Mouse (Mus musculus) hindbrain, embryonic 10.5 days (tissue): ENCODE results near the gene Rnf220. TPM values are rescaled to one million over a fixed set of nuclear protein-coding genes. Genes with fewer than 3 reads are reported as not detected.
A peak's percentile ranks its signal among the peaks of the same experiment; 100 is the strongest.

ENCODE experiments used
- DNase-seq: peaks from one replicate; pipeline ENCODE4 v3.0.0-alpha.2; 2017; ENCODE audit warnings: low spot score
- H3K27ac ChIP-seq: fragments of 300-500 bp; sonication (generic); 2 replicates; pipeline ENCODE4 v1.5.1; 2016; ENCODE audit warnings: mild to moderate bottlenecking, moderate library complexity
- H3K27me3 ChIP-seq: fragments of 300-500 bp; sonication (generic); 2 replicates; pipeline ENCODE4 v1.6.1; 2016; ENCODE audit warnings: mild to moderate bottlenecking; ENCODE audit not compliant: poor library complexity, insufficient read depth, severe bottlenecking
- H3K36me3 ChIP-seq: fragments of 300-500 bp; sonication (generic); 2 replicates; pipeline ENCODE4 v1.6.1; 2016; ENCODE audit warnings: mild to moderate bottlenecking, moderate library complexity
- H3K4me1 ChIP-seq: fragments of 300-500 bp; sonication (generic); replicated peaks from 2 replicates; pipeline ENCODE4 v1.6.1; 2016; ENCODE audit warnings: mild to moderate bottlenecking
- H3K4me3 ChIP-seq: fragments of 300-500 bp; sonication (generic); 2 replicates; pipeline ENCODE4 v1.5.1; 2016; ENCODE audit warnings: mild to moderate bottlenecking, moderate library complexity
- H3K9me3 ChIP-seq: fragments of 300-500 bp; sonication (generic); 2 replicates; pipeline ENCODE4 v1.6.1; 2016; ENCODE audit warnings: mild to moderate bottlenecking, moderate library complexity
- WGBS: fragments of 180-500 bp; shearing (Covaris S2); methylation state at CpG from one replicate; pipeline ENCODE4 v1.1.7; 2016; 5-methylcytosine and 5-hydroxymethylcytosine counted together
- polyA plus RNA-seq: library from polyadenylated mRNA; unstranded; fragments of >200 nt; fragmentation: Nextera tagmentation; extraction: Ambion mirVana; gene quantifications from 2 replicates; pipeline ENCODE4 v1.2.1, GENCODE M21; 2016

Gene Rnf220
- polyA plus RNA-seq, 1 experiment from 2014 or later: 101 TPM

DNA sequence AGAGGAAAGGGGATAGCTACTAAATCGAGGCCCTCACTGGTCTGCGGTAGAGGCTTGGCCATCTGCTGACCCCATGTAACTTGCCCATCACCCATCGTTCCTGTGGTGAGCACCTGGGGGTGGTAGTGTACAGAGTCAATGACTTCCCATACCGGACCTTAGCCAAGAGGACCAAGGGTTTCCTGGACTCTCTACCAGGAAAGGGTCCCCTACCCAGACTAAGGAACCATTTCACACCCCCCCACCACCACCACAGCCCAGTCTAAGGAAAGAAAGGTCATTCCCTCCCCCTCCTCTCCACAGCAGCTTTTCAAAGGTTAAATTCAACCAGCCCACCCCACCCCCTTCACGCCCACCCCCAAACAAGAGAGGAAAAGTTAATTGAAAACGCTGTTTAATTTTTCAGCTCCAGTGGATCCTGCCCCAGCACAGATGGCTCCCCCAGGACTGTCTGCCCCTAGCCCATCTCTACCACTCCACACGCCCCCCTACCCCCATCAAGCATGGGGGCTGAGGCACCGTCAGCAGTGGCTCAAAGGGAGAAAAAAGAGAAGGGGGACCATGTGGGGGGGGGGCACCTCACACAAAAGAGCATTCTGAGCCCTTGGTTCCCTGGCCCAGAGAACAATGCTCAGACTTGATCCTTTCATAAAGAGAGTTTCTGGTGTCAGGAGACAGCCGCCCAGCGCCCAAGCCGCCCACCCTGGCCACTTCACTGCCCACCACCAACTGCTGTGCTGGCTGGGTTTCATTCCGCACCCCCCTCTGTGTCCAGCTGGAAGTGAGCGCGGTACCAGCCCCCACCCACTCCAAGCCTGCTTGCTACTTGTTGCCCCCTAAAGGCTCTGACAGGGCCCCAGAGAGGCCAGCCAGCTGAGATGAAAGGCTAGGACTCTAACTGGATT lies 87.5 kb downstream of the Rnf220 start:
- H3K27me3 ChIP-seq: peaks cover 100% of the 10 kb centered on the region
- WGBS: 18% methylated on average over 14 of the region's 14 CpGs
- no peaks in the 10 kb centered on the region for H3K36me3 ChIP-seq
- peak overlapping the region; percentile 2; the same call in 1 of the 2 replicates for H3K4me3 ChIP-seq
- H3K27ac ChIP-seq: peak overlapping the region; percentile 83
- peaks cover 90% of the 10 kb centered on the region for H3K4me1 ChIP-seq
- no peaks in the 10 kb centered on the region for H3K9me3 ChIP-seq
- peak; percentile 77 for DNase-seq

DNA sequence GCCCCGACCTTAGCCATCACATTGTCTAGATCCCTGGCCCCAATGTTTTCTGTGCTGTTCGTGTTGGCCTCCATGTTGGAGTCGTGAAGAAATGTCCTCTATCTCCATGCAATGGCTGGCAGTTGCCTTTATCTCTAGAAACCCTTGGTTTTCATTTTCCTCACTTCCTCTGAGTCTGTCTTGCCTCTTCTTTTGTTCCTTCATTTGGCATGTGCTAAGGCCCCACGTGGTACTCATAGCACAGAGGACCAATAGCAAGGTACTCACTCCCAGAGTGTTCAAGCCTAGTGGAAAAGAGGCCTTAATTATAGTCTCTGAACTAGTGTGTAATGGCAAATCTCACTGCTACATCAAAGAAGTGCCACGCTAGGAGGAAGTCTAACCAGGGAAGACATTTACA lies 88.9 kb downstream of the Rnf220 start:
- no peak for DNase-seq
- Histone ChIP-seq H3K36me3 (no peaks in the 10 kb centered on the region), H3K9me3 (no peaks in the 10 kb centered on the region), H3K27me3 (peaks cover 100% of the 10 kb centered on the region), H3K4me3 (no peak overlapping the region), H3K27ac (peak overlapping the region; percentile 83; the same call in 1 of the 2 replicates), H3K4me1 (peaks cover 76% of the 10 kb centered on the region)
- 66% methylated on average over 5 of the region's 5 CpGs for WGBS

DNA sequence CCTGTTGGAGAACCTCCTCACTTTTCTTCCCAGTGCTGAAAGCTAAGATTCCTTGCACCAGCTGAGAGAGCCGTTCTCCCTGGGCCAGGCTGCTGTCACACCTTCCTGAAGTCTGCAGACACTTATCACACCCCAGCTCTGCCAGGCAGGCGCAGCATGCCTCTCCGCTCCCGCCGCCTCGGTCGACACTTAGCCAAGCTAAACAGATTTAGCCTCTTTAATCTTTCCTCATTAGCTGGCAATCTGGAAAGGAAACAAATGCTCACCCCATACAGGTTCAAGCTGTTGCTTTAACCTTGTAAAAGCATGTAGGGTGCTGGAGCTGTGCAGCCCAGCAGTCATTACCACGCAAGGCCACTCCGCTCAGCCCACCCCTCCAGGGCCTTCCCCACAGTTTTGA lies 90.9 kb downstream of the Rnf220 start:
- peak overlapping the region; percentile 63 for H3K27ac ChIP-seq
- H3K4me1 ChIP-seq: peaks cover 56% of the 10 kb centered on the region
- no peak for DNase-seq
- peaks cover 100% of the 10 kb centered on the region for H3K27me3 ChIP-seq
- 62% methylated on average over 9 of the region's 9 CpGs for whole genome bisulfite sequencing
- no peaks in the 10 kb centered on the region for H3K9me3 ChIP-seq
- no peak overlapping the region for H3K4me3 ChIP-seq
- no peaks in the 10 kb centered on the region for H3K36me3 ChIP-seq

DNA sequence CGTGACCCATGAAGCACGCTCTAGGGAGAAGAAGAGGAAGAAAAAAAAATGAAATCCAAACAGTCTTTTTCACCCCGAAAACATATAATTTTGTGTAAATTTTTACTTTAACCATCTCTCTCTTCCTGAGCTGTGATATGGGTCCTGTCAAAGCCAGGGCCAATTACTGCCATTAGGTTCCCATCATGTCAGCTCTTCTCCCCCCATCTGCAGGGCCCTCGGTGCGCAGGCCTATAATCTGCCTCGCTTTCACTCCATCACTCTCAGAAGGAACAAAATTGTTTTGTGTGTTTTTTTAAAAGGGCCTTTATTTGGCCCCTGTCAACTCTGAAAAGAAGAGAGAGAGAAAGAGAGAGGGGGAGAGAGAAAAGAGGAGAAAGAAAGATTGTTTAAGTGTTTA lies 91.6 kb downstream of the Rnf220 start:
- no peak for DNase-seq
- 69% methylated on average over 6 of the region's 6 CpGs for WGBS
- H3K27me3 ChIP-seq: peaks cover 100% of the 10 kb centered on the region
- no peaks in the 10 kb centered on the region for H3K36me3 ChIP-seq
- H3K4me1 ChIP-seq: peaks cover 48% of the 10 kb centered on the region
- peak overlapping the region; percentile 63; the same call in 1 of the 2 replicates for H3K27ac ChIP-seq
- H3K4me3 ChIP-seq: no peak overlapping the region
- no peaks in the 10 kb centered on the region for H3K9me3 ChIP-seq

DNA sequence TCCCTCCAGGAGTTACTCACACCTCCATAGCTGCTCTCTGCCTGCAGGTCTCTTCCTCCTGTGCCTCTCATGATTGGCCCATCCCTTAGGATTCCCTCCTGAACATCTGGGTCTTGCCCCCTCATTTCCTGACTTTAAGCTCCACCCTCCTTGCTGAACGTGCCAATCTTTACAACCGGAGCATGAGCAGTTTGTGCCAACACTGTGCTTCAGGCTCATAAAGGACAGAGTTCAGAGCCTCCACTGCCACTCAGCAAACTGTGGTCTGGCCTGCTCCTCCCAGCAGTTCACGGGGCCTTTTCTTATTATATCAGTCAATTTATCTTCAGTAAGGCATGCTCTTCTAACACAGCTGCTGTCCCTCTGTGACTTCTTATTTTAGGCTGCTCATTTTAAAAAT lies 93.4 kb downstream of the Rnf220 start:
- no peak for DNase-seq
- no peaks in the 10 kb centered on the region for H3K36me3 ChIP-seq
- no peaks in the 10 kb centered on the region for H3K9me3 ChIP-seq
- H3K4me1 ChIP-seq: peaks cover 35% of the 10 kb centered on the region
- H3K27me3 ChIP-seq: peaks cover 100% of the 10 kb centered on the region
- H3K27ac ChIP-seq: no peak overlapping the region
- H3K4me3 ChIP-seq: no peak overlapping the region
- 71% methylated on average over 3 of the region's 3 CpGs for WGBS

DNA sequence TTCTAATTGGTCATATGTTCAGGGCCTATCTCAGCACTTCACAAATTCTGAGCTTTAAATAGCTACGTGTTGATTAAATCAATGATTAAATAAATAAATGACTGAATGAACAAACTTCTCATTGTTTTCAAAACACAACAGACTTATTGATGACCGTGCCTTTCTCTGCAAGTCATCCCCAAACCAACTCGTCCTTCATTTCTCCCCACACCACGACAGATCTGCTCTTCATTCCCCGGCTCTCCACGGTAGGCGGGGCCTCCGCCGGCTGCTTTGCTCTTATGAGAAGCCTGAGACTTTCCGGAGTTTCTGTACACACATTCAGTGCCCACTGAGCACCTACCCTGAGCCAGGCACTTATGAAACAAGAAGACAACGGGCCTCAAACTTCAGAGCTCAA lies 99.7 kb downstream of the Rnf220 start:
- DNase-seq: no peak
- Histone ChIP-seq H3K9me3 (no peaks in the 10 kb centered on the region), H3K27me3 (peaks cover 100% of the 10 kb centered on the region), H3K27ac (no peak overlapping the region), H3K36me3 (no peaks in the 10 kb centered on the region), H3K4me1 (peaks cover 40% of the 10 kb centered on the region), H3K4me3 (no peak overlapping the region)
- WGBS: 74% methylated on average over 11 of the region's 11 CpGs

DNA sequence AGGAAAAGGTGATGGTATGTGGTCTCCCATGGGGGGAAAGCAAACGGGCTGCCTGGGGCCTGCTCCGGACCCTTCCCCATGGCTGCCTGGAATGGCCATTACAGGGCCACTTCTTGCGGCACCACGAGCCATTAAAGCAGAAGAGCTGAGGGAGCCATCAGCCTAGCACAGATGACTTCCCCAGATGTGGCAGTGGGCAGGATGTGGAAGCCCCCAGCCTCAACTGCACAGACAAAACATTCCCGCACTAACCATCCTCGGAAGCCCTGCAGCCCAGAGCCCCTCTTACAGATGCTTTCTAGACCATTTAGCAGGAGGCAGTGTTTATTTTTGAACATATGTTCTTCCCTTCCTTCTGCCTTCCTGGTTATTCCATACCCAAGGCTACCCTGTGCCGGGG lies 103.8 kb downstream of the Rnf220 start:
- Histone ChIP-seq H3K9me3 (no peaks in the 10 kb centered on the region), H3K27ac (peak overlapping the region; percentile 70), H3K4me1 (peaks cover 58% of the 10 kb centered on the region), H3K27me3 (peaks cover 98% of the 10 kb centered on the region), H3K4me3 (no peak overlapping the region), H3K36me3 (no peaks in the 10 kb centered on the region)
- WGBS: 50% methylated on average over 7 of the region's 7 CpGs
- no peak for DNase-seq

DNA sequence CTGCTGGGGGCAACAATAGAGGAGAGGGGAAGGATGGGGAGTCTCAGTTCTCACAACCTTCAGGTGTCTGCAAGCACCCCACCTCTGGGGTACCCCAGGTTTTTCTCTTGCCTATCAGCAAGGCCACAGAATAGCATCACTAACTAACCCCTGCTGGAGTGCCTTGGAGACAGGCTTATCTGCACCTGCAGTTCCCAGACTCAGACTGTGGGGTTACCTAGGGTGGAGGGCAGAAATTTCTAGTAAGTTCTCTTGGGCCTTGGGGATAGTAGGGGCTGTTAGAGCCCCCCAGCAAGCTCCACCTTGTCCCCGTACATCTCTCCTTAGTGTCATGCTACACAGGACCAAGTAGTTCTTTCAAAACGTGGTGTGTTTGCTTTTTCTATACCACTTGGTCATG lies 104.5 kb downstream of the Rnf220 start:
- peak overlapping the region; percentile 10; the same call in 1 of the 2 replicates for H3K4me3 ChIP-seq
- no peaks in the 10 kb centered on the region for H3K9me3 ChIP-seq
- H3K4me1 ChIP-seq: peaks cover 52% of the 10 kb centered on the region
- 31% methylated on average over 2 of the region's 2 CpGs for WGBS
- no peak for DNase-seq
- H3K36me3 ChIP-seq: no peaks in the 10 kb centered on the region
- H3K27ac ChIP-seq: peak overlapping the region; percentile 70
- peaks cover 98% of the 10 kb centered on the region for H3K27me3 ChIP-seq

DNA sequence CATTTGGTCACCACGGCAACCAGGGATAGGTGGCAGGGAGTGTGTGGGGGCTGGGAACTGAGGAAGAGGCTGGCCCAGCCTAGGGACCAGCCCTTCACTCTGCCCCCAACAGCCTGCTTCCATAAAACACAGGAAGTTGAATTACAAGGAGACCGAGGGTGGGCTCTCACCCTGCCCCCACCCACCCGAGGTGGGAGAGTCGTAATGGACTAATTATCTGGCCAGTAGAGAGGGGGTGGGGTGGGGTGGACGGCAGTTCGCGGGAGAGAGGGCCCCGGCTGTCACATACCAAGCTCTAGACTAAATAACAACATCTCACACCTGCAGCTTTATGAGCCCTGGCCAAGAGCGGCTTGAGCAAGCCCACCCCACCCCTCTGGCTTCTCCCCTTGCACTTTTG lies 104.9 kb downstream of the Rnf220 start:
- H3K9me3 ChIP-seq: no peaks in the 10 kb centered on the region
- WGBS: 3% methylated on average over 9 of the region's 9 CpGs
- H3K4me3 ChIP-seq: peak overlapping the region; percentile 10; the same call in 1 of the 2 replicates
- peaks cover 96% of the 10 kb centered on the region for H3K27me3 ChIP-seq
- H3K27ac ChIP-seq: peak overlapping the region; percentile 70
- H3K4me1 ChIP-seq: peaks cover 49% of the 10 kb centered on the region
- DNase-seq: no peak
- H3K36me3 ChIP-seq: no peaks in the 10 kb centered on the region

DNA sequence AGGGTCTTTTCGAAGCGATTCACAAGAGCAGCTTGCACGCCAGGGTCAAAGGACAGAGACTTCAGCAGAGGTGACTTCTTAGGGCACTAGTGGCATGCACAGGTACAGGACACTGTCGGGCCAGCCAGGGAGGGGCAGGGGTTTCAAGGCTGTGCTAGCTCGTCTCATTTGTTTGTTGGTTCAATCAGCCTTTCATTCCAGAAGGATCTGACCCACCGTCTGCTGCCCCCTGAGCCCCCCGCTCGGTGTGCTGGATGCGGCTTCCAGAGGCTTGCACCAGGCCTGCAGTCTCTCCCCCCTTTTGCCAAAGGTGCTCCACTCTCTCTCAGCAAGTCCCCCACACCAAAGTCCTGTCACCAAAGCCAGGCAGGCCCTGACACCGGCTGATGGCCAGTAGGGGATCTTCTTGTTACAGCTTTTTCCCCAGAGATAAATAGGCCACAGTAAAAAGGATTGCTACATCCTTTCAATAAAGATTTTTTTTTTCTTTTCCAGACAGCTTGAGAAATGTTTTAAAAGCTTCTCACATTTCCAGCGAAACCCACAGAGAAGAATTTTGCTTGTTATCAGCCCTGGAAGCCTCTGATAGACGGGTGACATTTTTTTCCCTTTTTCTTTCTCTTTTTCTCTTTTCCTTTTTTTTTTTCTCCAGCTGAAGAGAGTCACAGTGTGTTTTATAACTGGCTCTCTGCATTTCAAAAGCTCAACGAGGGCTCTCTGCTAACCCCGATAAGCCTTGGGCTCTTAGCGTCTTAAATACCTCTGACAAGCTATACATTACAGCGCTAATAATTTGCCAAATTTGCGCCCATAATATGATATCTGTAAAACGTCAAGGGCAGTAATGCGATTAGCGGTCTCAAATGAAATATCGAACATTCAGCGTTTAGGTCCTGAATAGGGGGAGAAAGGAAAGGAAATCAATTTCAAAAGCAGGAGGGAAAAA lies 105.7 kb downstream of the Rnf220 start:
- Histone ChIP-seq H3K9me3 (no peaks in the 10 kb centered on the region), H3K27ac (no peak overlapping the region; the same call in 1 of the 2 replicates), H3K4me3 (peak overlapping the region; percentile 10; the same call in 1 of the 2 replicates), H3K27me3 (peaks cover 93% of the 10 kb centered on the region), H3K36me3 (no peaks in the 10 kb centered on the region), H3K4me1 (peaks cover 49% of the 10 kb centered on the region)
- no peak for DNase-seq
- 29% methylated on average over 22 of the region's 22 CpGs for WGBS

DNA sequence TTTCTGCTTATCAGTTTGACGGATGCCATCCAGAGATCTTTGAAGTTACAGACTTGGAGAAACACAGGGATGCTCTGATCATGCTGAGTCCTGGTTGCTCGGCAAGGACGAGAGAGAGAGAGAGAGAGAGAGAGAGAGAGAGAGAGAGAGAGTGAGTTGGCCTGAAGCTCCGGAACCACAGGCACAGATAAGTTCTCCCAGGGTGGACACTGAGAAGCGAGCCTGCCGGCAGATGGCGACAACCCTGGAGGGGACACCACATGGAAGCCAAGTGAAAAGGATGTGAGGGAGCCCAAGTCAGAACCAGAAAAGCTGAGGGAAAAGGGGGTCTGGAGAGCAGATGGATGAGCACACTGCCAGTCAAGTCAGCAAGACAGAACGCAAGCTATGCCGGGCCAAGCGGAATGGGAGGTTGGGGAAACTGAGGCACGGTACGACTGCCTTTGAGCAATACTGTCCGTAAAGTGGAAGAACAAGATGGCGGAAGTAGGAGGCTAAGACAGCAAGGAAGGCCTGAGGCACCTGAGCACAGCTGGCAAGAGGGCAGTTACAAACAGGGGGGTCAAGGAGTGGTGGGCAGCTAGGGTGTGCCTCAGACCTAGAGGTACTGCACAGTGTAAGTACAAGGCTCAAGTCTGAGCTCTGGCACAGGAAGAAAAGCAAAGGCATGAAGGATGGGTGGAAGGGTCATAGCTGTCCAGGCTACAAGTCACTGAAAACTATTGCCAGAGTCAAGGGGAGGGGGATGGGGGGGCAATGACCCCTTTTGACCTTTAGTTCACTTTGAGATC lies 107.4 kb downstream of the Rnf220 start:
- Histone ChIP-seq H3K27ac (no peak overlapping the region), H3K4me1 (peaks cover 49% of the 10 kb centered on the region), H3K4me3 (no peak overlapping the region), H3K27me3 (peaks cover 93% of the 10 kb centered on the region), H3K36me3 (no peaks in the 10 kb centered on the region), H3K9me3 (no peaks in the 10 kb centered on the region)
- WGBS: 84% methylated on average over 14 of the region's 14 CpGs
- no peak for DNase-seq

DNA sequence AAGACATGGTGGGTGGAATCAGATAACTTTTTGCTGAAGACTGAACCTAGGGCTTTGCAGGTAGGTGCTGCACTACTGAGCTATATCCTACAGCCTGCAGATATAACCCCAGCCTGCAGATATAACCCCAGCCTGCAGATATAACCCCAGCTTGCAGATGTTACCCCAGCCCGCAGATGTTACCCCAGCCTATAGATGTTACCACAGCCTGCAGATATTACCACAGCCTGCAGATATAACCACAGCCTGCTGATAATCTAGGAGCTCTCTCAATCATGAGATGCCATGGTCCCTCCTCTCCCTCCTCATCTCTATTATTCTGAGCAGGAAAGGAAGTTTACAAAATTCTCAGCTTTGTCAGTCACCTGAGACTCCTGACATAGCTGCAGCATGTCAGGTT lies 111.6 kb downstream of the Rnf220 start:
- WGBS: 94% methylated on average over 1 of the region's 1 CpGs
- DNase-seq: no peak
- peaks cover 93% of the 10 kb centered on the region for H3K27me3 ChIP-seq

More for the DNA sequence above, 111.6 kb downstream of the Rnf220 start:
- Histone ChIP-seq H3K27ac (no peak overlapping the region), H3K36me3 (no peaks in the 10 kb centered on the region), H3K4me1 (peaks cover 10% of the 10 kb centered on the region), H3K4me3 (no peak overlapping the region), H3K9me3 (no peaks in the 10 kb centered on the region)
